In the genomic region with DNA sequence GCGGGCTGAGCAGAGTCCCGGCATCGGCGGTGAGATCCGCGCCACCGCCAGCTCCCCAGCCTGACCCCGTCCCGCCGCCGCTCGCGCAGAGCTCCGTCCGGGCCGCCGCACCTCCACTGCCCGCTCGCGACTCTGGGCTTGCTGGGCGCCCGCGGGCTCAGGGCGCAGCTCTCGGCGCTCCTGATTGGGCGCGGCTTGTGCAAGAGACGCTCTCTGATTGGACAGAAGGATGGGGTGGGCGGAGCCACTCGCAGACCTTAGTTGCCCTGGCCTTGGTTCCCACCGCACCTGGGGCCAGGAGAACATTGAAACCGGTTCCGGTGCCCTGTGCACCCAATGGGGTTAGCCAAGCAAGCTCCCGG, we compare ENCODE assay signal across 8 mouse cellular contexts. TPM values are rescaled to one million over a fixed set of nuclear protein-coding genes. Genes with fewer than 3 reads are reported as not detected.
DNase-seq lines count a peak whose midpoint lies in the region; ATAC-seq and TF ChIP-seq lines count a peak whose summit lies in the region.

No protein-coding gene starts in this region.

- peak overlapping the region; percentile 44; the same call in 1 of the 2 replicates for H3K27ac ChIP-seq in bone marrow, adult 2 months (ENCODE audit: control insufficient read depth, insufficient read depth, low read depth, low read length, poor library complexity)
- no peak overlapping the region for H3K27ac ChIP-seq in embryonic facial prominence, embryonic 12.5 days
- 0 out of 2 replicates have a peak overlapping the region, but pooled peaks have one; percentile 15 for H3K27ac ChIP-seq in intestine, postnatal 0 days (ENCODE audit: low read depth, low read length)
- peak overlapping the region; percentile 79 for H3K27ac ChIP-seq in limb, embryonic 10.5 days
- no peak overlapping the region for H3K27ac ChIP-seq in midbrain, embryonic 12.5 days (replicated peaks)

- H3K9me3 ChIP-seq in embryonic facial prominence, embryonic 12.5 days: no peaks in the 10 kb centered on the region
- H3K9me3 ChIP-seq in intestine, postnatal 0 days (ENCODE audit: control insufficient read depth): no peaks in the 10 kb centered on the region
- no peaks in the 10 kb centered on the region for H3K9me3 ChIP-seq in limb, embryonic 10.5 days (replicated peaks)
- H3K9me3 ChIP-seq in midbrain, embryonic 12.5 days: no peaks in the 10 kb centered on the region

- H3K36me3 ChIP-seq in embryonic facial prominence, embryonic 12.5 days: no peaks in the 10 kb centered on the region
- no peaks in the 10 kb centered on the region for H3K36me3 ChIP-seq in intestine, postnatal 0 days (ENCODE audit: control insufficient read depth, insufficient read depth)
- H3K36me3 ChIP-seq in limb, embryonic 10.5 days: no peaks in the 10 kb centered on the region
- H3K36me3 ChIP-seq in midbrain, embryonic 12.5 days: no peaks in the 10 kb centered on the region

- H3K4me3 ChIP-seq in bone marrow, adult 2 months (replicated peaks; ENCODE audit: control insufficient read depth, low read depth, low read length): peak overlapping the region; percentile 69
- H3K4me3 ChIP-seq in embryonic facial prominence, embryonic 12.5 days: peak overlapping the region; percentile 68
- H3K4me3 ChIP-seq in intestine, postnatal 0 days (ENCODE audit: low read depth, low read length): peak overlapping the region; percentile 73
- H3K4me3 ChIP-seq in limb, embryonic 10.5 days: peak overlapping the region; percentile 81
- peak overlapping the region; percentile 75 for H3K4me3 ChIP-seq in midbrain, embryonic 12.5 days

- under 1% methylated on average over 35 of the region's 35 CpGs for WGBS in bone marrow, adult 2 months
- under 1% methylated on average over 35 of the region's 35 CpGs for WGBS in embryonic facial prominence, embryonic 12.5 days
- WGBS in intestine, postnatal 0 days: 1% methylated on average over 34 of the region's 35 CpGs
- under 1% methylated on average over 35 of the region's 35 CpGs for WGBS in limb, embryonic 10.5 days
- 0% methylated on average over 31 of the region's 35 CpGs for WGBS in midbrain, embryonic 12.5 days

- TF ChIP-seq CTCF in bone marrow, adult 2 months (IDR thresholded peaks at IDR 0.05; ENCODE audit: control insufficient read depth, insufficient read depth, low read length): no peak
- TF ChIP-seq CTCF in intestine, postnatal 0 days (IDR thresholded peaks at IDR 0.05; ENCODE audit: low read depth): no peak

- H3K4me2 ChIP-seq in embryonic facial prominence, embryonic 12.5 days (replicated peaks): peak overlapping the region; percentile 85
- peak overlapping the region; percentile 98 for H3K4me2 ChIP-seq in intestine, postnatal 0 days (replicated peaks; ENCODE audit: low read depth)
- H3K4me2 ChIP-seq in midbrain, embryonic 12.5 days (replicated peaks): peak overlapping the region; percentile 98

- H3K27me3 ChIP-seq in embryonic facial prominence, embryonic 12.5 days: peaks cover 10% of the 10 kb centered on the region; the same call in 1 of the 2 replicates
- no peaks in the 10 kb centered on the region for H3K27me3 ChIP-seq in intestine, postnatal 0 days (replicated peaks; ENCODE audit: control insufficient read depth, insufficient read depth, low read length)
- peaks cover 28% of the 10 kb centered on the region for H3K27me3 ChIP-seq in limb, embryonic 10.5 days (ENCODE audit: low read depth, poor library complexity, severe bottlenecking)
- H3K27me3 ChIP-seq in midbrain, embryonic 12.5 days: peaks cover 17% of the 10 kb centered on the region

- H3K4me1 ChIP-seq in bone marrow, adult 2 months (ENCODE audit: control insufficient read depth, insufficient read depth, low read length): no peaks in the 10 kb centered on the region; the same call in 1 of the 2 replicates
- peaks cover 4% of the 10 kb centered on the region; the same call in 1 of the 2 replicates for H3K4me1 ChIP-seq in embryonic facial prominence, embryonic 12.5 days
- peaks cover 3% of the 10 kb centered on the region; the same call in 1 of the 2 replicates for H3K4me1 ChIP-seq in intestine, postnatal 0 days (replicated peaks; ENCODE audit: control insufficient read depth, insufficient read depth, low read length)
- H3K4me1 ChIP-seq in limb, embryonic 10.5 days: peaks cover 14% of the 10 kb centered on the region
- H3K4me1 ChIP-seq in midbrain, embryonic 12.5 days: peaks cover 17% of the 10 kb centered on the region; the same call in 1 of the 2 replicates

- H3K9ac ChIP-seq in embryonic facial prominence, embryonic 12.5 days: peak overlapping the region; percentile 53
- H3K9ac ChIP-seq in intestine, postnatal 0 days (ENCODE audit: low read depth, low read length): peak overlapping the region; percentile 60
- H3K9ac ChIP-seq in midbrain, embryonic 12.5 days (replicated peaks): peak overlapping the region; percentile 63

- peak; percentile 17; the same call in 1 of the 2 replicates for TF ChIP-seq POLR2A in bone marrow, adult 2 months (IDR thresholded peaks at IDR 0.05; ENCODE audit: borderline replicate concordance, control insufficient read depth, low read depth, low read length)

- peak; percentile 99 for DNase-seq in heart, adult 11 months
- DNase-seq in limb, embryonic 10.5 days (ENCODE audit: low spot score): peak; percentile 84
- peak; percentile 88 for DNase-seq in skeletal muscle tissue, adult 2 months (ENCODE audit: low read depth, low spot score)
- DNase-seq in yolk sac, embryonic 10.5 days (ENCODE audit: low spot score): peak; percentile 87

- ATAC-seq in embryonic facial prominence, embryonic 12.5 days (ENCODE audit: insufficient number of reproducible peaks, insufficient read depth, low FRiP score, low TSS enrichment): peak; percentile 89
- ATAC-seq in intestine, postnatal 0 days: peak; percentile 95
- peak; percentile 98 for ATAC-seq in midbrain, embryonic 12.5 days (ENCODE audit: low FRiP score, low read depth)

RNA-seq across cellular contexts. Expression of gene Ston2, which starts 9.2 kb away (rescaled TPM):
- polyA plus RNA-seq in bone marrow, adult 2 months (2011; ENCODE audit: insufficient read depth, insufficient read length, low replicate concordance, missing spikeins): 3.9 and 14.0 TPM in 2 replicates
- polyA plus RNA-seq in embryonic facial prominence, embryonic 12.5 days (2016; fragmentation: Nextera tagmentation; extraction: Ambion mirVana): 7.2 and 7.4 TPM in 2 replicates
- polyA plus RNA-seq in intestine, postnatal 0 days (2015; fragmentation: Nextera tagmentation; extraction: Ambion mirVana): 2.7 and 3.5 TPM in 2 replicates
- polyA plus RNA-seq in limb, embryonic 10.5 days (2016; fragmentation: Nextera tagmentation; extraction: Ambion mirVana): 4.7 and 5.5 TPM in 2 replicates
- 6.0 and 8.0 TPM in 2 replicates for polyA plus RNA-seq in midbrain, embryonic 12.5 days (2016; fragmentation: Nextera tagmentation; extraction: Ambion mirVana)

Comparison
In these comparisons a context has a peak if more than half of its experiments do, and no peak if none do; other contexts are left out.
1. H3K27ac ChIP-seq: peak in bone marrow, adult 2 months (single experiment), intestine, postnatal 0 days (single experiment) and limb, embryonic 10.5 days (single experiment); none in embryonic facial prominence, embryonic 12.5 days (single experiment) and midbrain, embryonic 12.5 days (single experiment).
2. Peak in every context shown above with its lines, with median percentiles within 50 percentile points of each other: H3K4me3 ChIP-seq, ATAC-seq, H3K4me2 ChIP-seq, H3K9ac ChIP-seq and DNase-seq.